Mouse (Mus musculus): ENCODE results near the gene Pdzd8.

GRCm38 (mm10) chr19:59360486-59360896 is 14.9 kb upstream of the Pdzd8 start:
- no peak for TF ChIP-seq CTCF (IDR thresholded peaks at IDR 0.05; ENCODE audit: extremely low read depth, insufficient read length, insufficient replicate concordance, low read depth, low read length)
- TF ChIP-seq POLR2A (IDR thresholded peaks at IDR 0.05; ENCODE audit: low read depth, low read length): no peak
